Mouse (Mus musculus) neural tube, embryonic 15.5 days (tissue): Measurements from ENCODE around the gene Sirt6. TPM values are rescaled to one million over a fixed set of nuclear protein-coding genes. Genes with fewer than 3 reads are reported as not detected.
"Not testable (repeated sequence)": the region's sequence is repeated elsewhere in the genome, so short reads cannot be mapped to it uniquely, and the experiment has no call there.

Source experiments
- ATAC-seq: fragments of 200-750 bp; cut with Nextera tagmentation; 2 replicates; pipeline ENCODE4 v1.8.0; 2017; ENCODE audit warnings: mild to moderate bottlenecking, moderate TSS enrichment, moderate library complexity; ENCODE audit not compliant: low FRiP score
- H3K27ac ChIP-seq: fragments of 300-500 bp; sonication (generic); replicated peaks from 2 replicates; pipeline ENCODE4 v1.5.1; 2015; ENCODE audit warnings: mild to moderate bottlenecking, inconsistent platforms
- H3K27me3 ChIP-seq: fragments of 300-500 bp; sonication (generic); replicated peaks from 2 replicates; pipeline ENCODE4 v1.6.1; 2015; ENCODE audit warnings: inconsistent platforms
- H3K36me3 ChIP-seq: fragments of 300-500 bp; sonication (generic); 2 replicates; pipeline ENCODE4 v1.6.1; 2015; ENCODE audit warnings: inconsistent platforms
- H3K4me1 ChIP-seq: fragments of 300-500 bp; sonication (generic); 2 replicates; pipeline ENCODE4 v1.6.1; 2015; ENCODE audit warnings: inconsistent platforms
- H3K4me2 ChIP-seq: fragments of 300-500 bp; sonication (generic); 2 replicates; pipeline ENCODE4 v1.6.1; 2015; ENCODE audit warnings: inconsistent platforms, mild to moderate bottlenecking, moderate library complexity
- H3K4me3 ChIP-seq: fragments of 300-500 bp; sonication (generic); replicated peaks from 2 replicates; pipeline ENCODE4 v1.5.1; 2015; ENCODE audit warnings: mild to moderate bottlenecking, inconsistent platforms
- H3K9ac ChIP-seq: fragments of 300-500 bp; sonication (generic); replicated peaks from 2 replicates; pipeline ENCODE4 v1.6.1; 2015; ENCODE audit warnings: mild to moderate bottlenecking, inconsistent platforms
- H3K9me3 ChIP-seq: fragments of 300-500 bp; sonication (generic); replicated peaks from 2 replicates; pipeline ENCODE4 v1.6.1; 2016; ENCODE audit warnings: inconsistent platforms
- WGBS: fragments of 180-500 bp; shearing (Covaris S2); methylation state at CpG from one replicate; pipeline ENCODE4 v1.1.7; 2015; ENCODE audit warnings: mixed read lengths; 5-methylcytosine and 5-hydroxymethylcytosine counted together
- polyA plus RNA-seq: library from polyadenylated mRNA; unstranded; fragments of >200 nt; fragmentation: Nextera tagmentation; extraction: Ambion mirVana; gene quantifications from 2 replicates; pipeline ENCODE4 v1.2.1, GENCODE M21; 2015

Gene Sirt6
- polyA plus RNA-seq, 1 experiment from 2014 or later = 51.8 TPM

DNA sequence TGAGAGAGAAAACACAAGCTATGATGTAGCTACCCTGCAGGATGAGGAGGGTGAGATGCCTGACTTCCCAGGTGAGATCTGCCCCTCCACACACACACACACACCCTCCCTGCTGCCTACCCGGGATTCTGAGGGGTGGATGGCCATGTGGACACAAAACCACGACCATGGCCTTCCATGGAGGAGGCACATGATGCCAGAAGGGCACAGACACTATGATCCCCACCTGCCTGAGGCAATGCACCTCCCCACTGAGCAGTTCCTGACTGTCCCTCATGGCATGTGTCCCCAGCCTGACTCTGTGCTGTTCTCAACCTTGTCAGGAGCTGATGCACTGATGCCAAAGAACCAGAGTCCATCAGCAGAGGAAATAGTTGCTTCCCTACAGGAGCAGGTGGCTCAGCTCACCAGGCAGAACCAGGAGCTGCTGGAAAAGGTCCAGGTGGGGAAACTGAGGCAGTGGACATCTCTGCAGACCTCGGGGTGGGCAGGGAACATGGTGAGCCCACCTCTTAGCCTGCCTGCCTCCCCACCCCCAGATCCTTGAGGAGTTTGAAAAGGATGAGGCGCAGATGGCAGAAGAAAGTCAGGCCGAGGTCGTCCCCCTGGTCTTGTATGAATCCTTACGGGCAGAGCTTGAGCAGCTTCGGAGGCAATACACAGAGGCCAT lies 14.5 kb upstream of the Sirt6 start:
- Histone ChIP-seq H3K9me3 (no peaks in the 10 kb centered on the region), H3K4me3 (peak overlapping the region; percentile 75), H3K27ac (peak overlapping the region; percentile 94), H3K36me3 (no peaks in the 10 kb centered on the region), H3K4me2 (peak overlapping the region; percentile 84), H3K27me3 (0 out of 2 replicates have a peak, but pooled peaks cover under 1% of the 10 kb centered on the region), H3K9ac (peak overlapping the region; percentile 86), H3K4me1 (peaks cover 35% of the 10 kb centered on the region)
- WGBS = 79% methylated on average over 8 of the region's 8 CpGs
- ATAC-seq = no peak

DNA sequence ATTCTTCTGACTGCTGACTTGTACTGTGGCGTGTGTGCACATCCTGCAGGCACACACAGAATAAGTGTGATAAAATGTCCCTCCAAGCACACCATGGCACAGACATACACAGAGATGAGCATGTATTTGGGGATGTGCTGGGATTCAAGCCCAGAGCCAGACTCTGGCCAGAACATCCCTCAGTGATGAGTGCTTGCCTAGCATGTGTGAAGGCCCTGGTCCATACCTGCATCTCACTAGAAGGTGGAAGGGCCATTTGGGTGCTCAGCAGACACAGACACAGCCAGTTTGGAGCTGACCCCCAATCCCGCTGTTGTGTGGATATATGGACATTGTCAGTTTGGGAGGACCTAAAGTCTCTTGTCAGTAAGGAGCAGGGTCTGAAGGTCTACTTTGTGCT lies 14.0 kb upstream of the Sirt6 start:
- no peak overlapping the region for H3K27ac ChIP-seq
- 88% methylated on average over 2 of the region's 2 CpGs for WGBS
- peak overlapping the region; percentile 84 for H3K4me2 ChIP-seq
- H3K9me3 ChIP-seq = no peaks in the 10 kb centered on the region
- no peaks in the 10 kb centered on the region for H3K36me3 ChIP-seq
- peaks cover 35% of the 10 kb centered on the region for H3K4me1 ChIP-seq
- 0 out of 2 replicates have a peak, but pooled peaks cover 3% of the 10 kb centered on the region for H3K27me3 ChIP-seq
- H3K9ac ChIP-seq = 0 out of 2 replicates have a peak overlapping the region, but pooled peaks have one; percentile 86
- no peak overlapping the region for H3K4me3 ChIP-seq
- ATAC-seq = no peak

DNA sequence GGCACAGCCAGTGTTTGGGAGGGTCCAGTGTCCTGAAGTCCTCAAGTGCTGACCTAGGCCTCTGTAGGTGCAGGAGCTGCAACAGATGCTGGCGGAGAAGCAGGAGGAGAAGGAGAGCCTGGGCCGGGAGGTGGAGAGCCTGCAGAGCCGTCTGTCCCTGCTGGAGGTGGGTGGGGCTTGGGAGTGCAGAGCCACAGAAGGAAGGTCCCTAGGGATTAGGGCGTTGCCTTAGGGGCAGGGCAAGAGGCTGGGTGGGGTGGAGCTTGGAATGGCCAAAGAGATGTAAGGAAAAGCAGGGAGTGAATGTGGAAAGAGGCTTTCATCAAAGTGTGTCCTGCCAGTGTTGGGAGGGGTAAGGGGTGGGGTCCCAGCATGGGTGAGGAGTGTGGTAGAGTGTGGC lies 13.2 kb upstream of the Sirt6 start:
- 41% methylated on average over 4 of the region's 4 CpGs for WGBS

DNA sequence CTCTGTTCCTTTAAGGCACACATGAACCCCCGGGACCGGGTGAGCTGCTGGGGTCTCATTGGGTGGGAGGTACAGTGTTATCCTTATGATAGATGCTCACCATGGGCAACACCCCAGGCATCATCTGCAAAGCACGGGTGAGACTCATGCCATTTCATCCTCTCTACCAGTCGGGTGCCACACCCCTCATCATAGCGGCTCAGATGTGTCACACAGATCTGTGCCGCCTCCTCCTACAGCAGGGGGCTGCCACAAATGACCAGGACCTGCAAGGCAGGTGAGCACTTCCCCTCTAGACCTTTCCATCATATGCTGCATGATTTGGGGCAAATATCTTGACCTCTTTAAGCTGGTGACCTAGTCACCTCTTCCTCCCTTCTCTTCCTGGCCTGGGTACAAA lies 10.5 kb upstream of the Sirt6 start:
- no peak for ATAC-seq
- no peak overlapping the region for H3K4me2 ChIP-seq

More for the DNA sequence above, 13.2 kb upstream of the Sirt6 start:
- H3K4me1 ChIP-seq = peaks cover 35% of the 10 kb centered on the region
- H3K4me2 ChIP-seq, H3K9me3 ChIP-seq, H3K36me3 ChIP-seq, H3K9ac ChIP-seq, H3K4me3 ChIP-seq, ATAC-seq, H3K27ac ChIP-seq, H3K27me3 ChIP-seq: not testable (repeated sequence)

DNA sequence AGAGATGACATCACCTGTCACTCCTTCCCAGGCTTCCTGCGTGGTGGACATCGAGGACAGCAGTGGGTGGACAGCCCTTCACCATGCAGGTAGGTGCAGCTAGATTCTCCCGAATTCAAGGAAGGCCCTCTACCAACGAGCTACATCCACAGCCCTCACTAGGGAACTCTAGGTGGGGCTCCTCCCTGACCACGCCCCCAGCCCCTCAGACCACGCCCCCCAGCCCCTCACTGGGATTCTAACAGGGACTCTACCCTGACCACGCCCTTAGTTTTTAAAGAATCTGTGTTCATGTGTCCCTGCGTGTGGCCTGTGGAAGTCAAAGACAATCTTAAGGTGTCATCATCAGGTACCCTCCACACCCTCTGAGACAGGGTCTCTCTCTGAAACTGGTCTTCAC lies 8.7 kb upstream of the Sirt6 start:
- ATAC-seq = no peak
- Histone ChIP-seq H3K9ac (no peak overlapping the region), H3K4me3 (no peak overlapping the region), H3K4me1 (peaks cover 17% of the 10 kb centered on the region), H3K27me3 (0 out of 2 replicates have a peak, but pooled peaks cover 3% of the 10 kb centered on the region), H3K36me3 (no peaks in the 10 kb centered on the region), H3K9me3 (no peaks in the 10 kb centered on the region), H3K4me2 (no peak overlapping the region), H3K27ac (no peak overlapping the region)
- 26% methylated on average over 8 of the region's 8 CpGs for WGBS

More for the DNA sequence above, 10.5 kb upstream of the Sirt6 start:
- H3K27me3 ChIP-seq = 0 out of 2 replicates have a peak, but pooled peaks cover 3% of the 10 kb centered on the region
- peaks cover 34% of the 10 kb centered on the region for H3K4me1 ChIP-seq
- H3K27ac ChIP-seq = no peak overlapping the region
- no peak overlapping the region for H3K9ac ChIP-seq
- no peaks in the 10 kb centered on the region for H3K36me3 ChIP-seq
- WGBS = 70% methylated on average over 6 of the region's 6 CpGs
- no peaks in the 10 kb centered on the region for H3K9me3 ChIP-seq
- H3K4me3 ChIP-seq = no peak overlapping the region

DNA sequence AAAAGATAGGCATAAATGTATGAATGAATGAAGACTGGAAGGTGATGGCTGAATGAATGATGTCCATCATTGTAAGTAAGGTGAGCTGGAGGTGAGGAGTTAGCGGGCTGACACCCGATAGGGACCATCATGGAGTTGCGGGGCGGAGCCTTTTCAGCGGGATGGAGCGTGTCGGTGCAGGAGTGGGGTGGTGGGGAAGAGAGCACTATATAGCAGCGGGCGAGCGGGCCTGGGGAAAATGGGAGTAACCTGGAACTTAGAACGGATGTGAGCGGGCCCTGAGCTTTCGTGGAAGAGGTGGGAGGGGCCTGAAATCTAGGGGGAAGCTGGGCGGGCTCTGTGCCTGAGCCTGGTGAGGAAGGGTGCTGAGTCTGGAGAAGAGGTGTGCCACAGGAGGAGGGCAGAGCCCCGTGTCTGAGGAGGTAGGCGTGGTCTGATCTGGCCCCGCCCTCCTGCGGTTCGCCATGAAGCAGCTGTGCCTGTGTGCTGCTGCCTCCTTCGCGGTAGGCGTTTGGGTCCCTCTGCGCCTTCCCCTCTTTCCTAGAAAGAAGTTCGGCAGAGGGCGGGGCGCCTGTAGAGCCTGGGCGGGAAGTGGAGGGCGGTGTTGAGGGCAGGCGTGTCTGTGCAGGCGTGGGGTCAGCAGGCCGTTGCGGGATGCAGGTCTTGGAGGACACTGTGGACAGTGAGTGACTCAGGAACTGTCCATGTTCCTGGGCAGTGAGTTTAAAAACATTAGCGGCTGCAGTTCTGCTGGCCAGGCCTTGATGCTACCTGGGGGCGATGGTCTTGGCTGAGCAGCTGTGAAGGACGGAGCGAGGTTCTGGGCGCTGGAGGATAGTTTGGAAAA lies 5.9 kb upstream of the Sirt6 start:
- Histone ChIP-seq H3K4me1 (peaks cover 11% of the 10 kb centered on the region), H3K9ac (peak overlapping the region; percentile 55), H3K9me3 (no peaks in the 10 kb centered on the region), H3K27me3 (peaks cover 7% of the 10 kb centered on the region; the same call in 1 of the 2 replicates), H3K27ac (peak overlapping the region; percentile 78), H3K36me3 (no peaks in the 10 kb centered on the region), H3K4me2 (peak overlapping the region; percentile 78), H3K4me3 (peak overlapping the region; percentile 47)
- WGBS = 5% methylated on average over 36 of the region's 37 CpGs
- peak; percentile 92 for ATAC-seq

DNA sequence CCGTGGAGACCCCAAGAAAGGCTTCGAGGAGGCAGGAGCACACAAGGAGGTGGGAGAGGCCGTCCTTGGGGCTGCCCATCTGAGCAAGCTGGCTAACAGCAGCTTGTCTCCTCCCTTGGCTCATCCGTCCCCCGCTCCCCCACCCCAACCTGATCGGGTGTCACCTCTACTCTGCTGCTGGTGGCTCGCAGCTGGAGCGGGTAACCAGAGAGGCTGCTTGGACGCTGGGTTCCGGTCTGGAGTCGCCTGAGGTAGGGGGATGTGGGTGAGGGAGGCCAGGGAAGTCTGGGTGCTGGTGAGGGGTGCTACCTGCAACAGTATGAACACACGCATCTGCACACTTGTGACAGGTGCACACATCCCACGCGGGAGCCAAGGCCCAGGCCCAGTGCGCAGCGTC lies 793 bp upstream of the Sirt6 start, which contains the start of gene Ankrd24:
Gene Ankrd24, plus strand, starts transcription at position 151 of the 400 bp plus-strand sequence.
- peak within 1 kb of the TSS; percentile 86 for H3K27ac ChIP-seq
- H3K9ac ChIP-seq = peak within 1 kb of the TSS; percentile 77
- WGBS = 91% methylated on average over 16 of the region's 16 CpGs
- H3K27me3 ChIP-seq = peaks cover 4% of the 10 kb centered on the region; the same call in 1 of the 2 replicates
- H3K4me1 ChIP-seq = peaks cover 27% of the 10 kb centered on the region
- H3K4me2 ChIP-seq = peak within 1 kb of the TSS; percentile 83
- H3K9me3 ChIP-seq = no peaks in the 10 kb centered on the region
- no peak for ATAC-seq
- peak within 1 kb of the TSS; percentile 65 for H3K4me3 ChIP-seq
- H3K36me3 ChIP-seq = peaks cover 21% of the 10 kb centered on the region

DNA sequence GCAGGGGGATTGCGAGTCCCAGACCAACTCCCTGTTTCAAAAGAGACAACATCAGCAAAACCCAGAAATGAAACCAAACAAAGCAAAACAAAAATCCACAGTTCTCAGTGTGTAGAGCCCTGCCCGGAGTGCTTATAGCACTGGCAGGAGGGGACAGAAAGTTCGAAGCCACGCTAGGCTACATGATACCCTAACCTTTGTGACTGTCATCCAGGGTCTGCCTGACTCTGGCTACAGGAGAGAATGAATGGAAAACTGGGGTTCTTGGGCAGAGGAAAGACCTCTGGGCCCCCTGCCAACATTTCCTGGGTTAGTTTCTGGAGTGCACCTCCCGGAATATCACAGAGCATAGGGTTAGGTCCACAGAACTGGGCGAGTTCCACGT lies 231 bp upstream of the Sirt6 start:
- H3K27ac ChIP-seq = peak overlapping the region; percentile 86
- ATAC-seq = peak; percentile 23; the same call in 1 of the 2 replicates
- H3K4me2 ChIP-seq = peak overlapping the region; percentile 83
- H3K9ac ChIP-seq = peak overlapping the region; percentile 17
- H3K4me3 ChIP-seq = peak overlapping the region; percentile 65
- H3K36me3 ChIP-seq = peaks cover 26% of the 10 kb centered on the region
- peaks cover 24% of the 10 kb centered on the region for H3K4me1 ChIP-seq
- no peaks in the 10 kb centered on the region for H3K9me3 ChIP-seq
- WGBS = 59% methylated on average over 7 of the region's 7 CpGs
- H3K27me3 ChIP-seq = peaks cover 4% of the 10 kb centered on the region; the same call in 1 of the 2 replicates

DNA sequence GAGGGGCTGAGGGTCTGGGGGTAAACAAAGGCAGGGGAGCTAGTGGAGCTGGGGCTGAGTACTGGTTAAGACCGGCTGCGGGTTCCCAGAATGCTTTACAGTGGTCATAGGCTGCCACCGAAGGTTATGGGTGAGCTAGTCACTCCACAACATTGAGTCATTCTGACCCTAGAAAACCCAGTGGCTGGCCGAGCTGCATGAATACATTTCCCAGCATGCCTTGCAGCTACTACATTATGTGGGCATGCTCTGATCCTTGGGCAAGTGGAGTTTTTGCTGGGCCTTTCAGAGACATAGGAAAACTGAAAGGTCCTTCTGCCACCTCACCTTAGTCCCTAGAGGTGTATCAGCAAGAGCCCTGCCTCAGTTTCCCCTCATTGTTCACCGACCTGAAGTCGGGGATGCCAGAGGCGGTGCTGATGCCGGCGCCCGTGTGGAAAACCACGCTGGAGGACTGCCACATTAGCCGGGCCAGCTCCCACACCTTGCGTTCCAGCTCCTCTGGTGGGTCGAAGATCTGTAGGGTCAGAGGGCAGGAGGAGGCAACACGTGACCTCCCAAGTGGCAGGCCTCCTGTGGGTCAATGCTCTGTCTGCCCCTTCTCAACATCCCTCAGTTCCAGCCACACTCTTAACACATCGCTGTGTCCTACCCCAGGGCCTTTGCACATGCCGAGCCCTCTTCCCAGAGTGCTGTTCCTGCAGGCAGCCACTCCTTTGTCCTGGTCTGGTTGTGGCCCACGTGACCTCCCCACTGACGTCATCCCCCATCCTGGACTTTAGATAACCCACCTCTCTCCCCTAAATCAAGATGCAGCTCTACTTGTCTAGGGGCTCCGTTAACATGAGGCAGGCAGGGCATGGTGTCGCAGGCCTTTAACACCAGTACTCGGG lies 1.2 kb downstream of the Sirt6 start:
- 0 out of 2 replicates have a peak, but pooled peaks have one; percentile 4 for ATAC-seq
- Histone ChIP-seq H3K27ac (peak overlapping the region; percentile 86), H3K27me3 (peaks cover 4% of the 10 kb centered on the region; the same call in 1 of the 2 replicates), H3K9ac (peak overlapping the region; percentile 77), H3K9me3 (no peaks in the 10 kb centered on the region), H3K36me3 (peaks cover 39% of the 10 kb centered on the region), H3K4me1 (peaks cover 24% of the 10 kb centered on the region), H3K4me3 (peak overlapping the region; percentile 65), H3K4me2 (peak overlapping the region; percentile 83)
- 88% methylated on average over 22 of the region's 22 CpGs for WGBS

DNA sequence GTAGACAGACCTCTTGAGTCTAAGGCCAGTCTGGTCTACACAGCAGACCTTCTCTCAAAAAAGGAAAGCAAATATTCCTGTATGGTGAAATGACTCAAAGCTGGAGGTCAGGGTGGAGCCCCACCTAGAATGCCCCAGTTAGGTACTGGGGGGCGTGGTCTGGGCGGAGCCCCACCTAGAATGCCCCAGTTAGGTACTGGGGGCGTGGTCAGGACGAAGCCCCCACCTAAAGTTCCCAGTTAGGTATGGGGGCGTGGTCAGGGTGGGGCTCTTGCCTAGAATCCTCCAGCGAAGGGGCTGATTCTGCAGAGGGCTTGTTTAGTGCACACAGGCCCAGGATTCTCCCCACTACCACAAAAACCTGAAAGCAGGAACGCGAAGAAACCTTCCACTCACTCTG lies 4.2 kb downstream of the Sirt6 start:
- Histone ChIP-seq H3K4me2 (no peak overlapping the region), H3K27ac (no peak overlapping the region), H3K4me1 (peaks cover 24% of the 10 kb centered on the region), H3K9ac (no peak overlapping the region), H3K27me3 (no peaks in the 10 kb centered on the region), H3K36me3 (peaks cover 45% of the 10 kb centered on the region), H3K9me3 (no peaks in the 10 kb centered on the region), H3K4me3 (no peak overlapping the region)
- 65% methylated on average over 8 of the region's 8 CpGs for WGBS
- ATAC-seq = no peak

DNA sequence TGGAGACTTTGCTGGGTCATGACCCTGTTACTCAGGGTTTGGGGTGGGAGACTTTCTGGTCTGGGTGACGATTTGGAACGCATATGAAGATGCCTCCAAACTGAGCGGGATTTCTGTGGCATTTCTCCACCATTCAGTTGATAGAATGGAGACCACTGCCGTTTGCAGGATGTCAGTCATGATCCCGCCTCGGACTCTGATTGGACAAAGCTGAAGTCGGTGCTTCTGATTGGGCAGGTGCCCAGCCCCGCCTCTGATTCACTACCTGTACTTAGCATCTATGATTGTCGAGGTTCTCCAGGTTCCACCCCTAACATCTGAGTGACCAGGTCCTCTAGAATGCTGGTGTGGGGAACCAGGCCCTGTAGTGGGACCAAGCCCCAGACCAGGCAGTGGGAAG lies 6.8 kb downstream of the Sirt6 start:
- Histone ChIP-seq H3K9me3 (no peaks in the 10 kb centered on the region), H3K4me2 (no peak overlapping the region), H3K27me3 (no peaks in the 10 kb centered on the region), H3K4me3 (no peak overlapping the region), H3K9ac (no peak overlapping the region), H3K4me1 (peaks cover 4% of the 10 kb centered on the region), H3K27ac (no peak overlapping the region), H3K36me3 (peaks cover 45% of the 10 kb centered on the region)
- ATAC-seq = no peak
- 64% methylated on average over 9 of the region's 9 CpGs for WGBS
